Mouse (Mus musculus) liver, embryonic 14.5 days (tissue): ENCODE measurements at regions not wholly inside any gene's neighbourhood (a gene's known extent, or its start where the extent isn't known, plus 50 kb on each side); places are given as distances from the start of the nearest gene placed in this dataset.

Source experiments
- CTCF ChIP-seq: IDR thresholded peaks from 2 replicates; pipeline ENCODE4 v1.5.1; 2016; ENCODE audit warnings: antibody characterized with exemption, low read depth, control low read depth
- EP300 ChIP-seq: IDR thresholded peaks from 2 replicates; pipeline ENCODE4 v1.6.1; 2016; ENCODE audit warnings: antibody characterized with exemption, low read depth

DNA sequence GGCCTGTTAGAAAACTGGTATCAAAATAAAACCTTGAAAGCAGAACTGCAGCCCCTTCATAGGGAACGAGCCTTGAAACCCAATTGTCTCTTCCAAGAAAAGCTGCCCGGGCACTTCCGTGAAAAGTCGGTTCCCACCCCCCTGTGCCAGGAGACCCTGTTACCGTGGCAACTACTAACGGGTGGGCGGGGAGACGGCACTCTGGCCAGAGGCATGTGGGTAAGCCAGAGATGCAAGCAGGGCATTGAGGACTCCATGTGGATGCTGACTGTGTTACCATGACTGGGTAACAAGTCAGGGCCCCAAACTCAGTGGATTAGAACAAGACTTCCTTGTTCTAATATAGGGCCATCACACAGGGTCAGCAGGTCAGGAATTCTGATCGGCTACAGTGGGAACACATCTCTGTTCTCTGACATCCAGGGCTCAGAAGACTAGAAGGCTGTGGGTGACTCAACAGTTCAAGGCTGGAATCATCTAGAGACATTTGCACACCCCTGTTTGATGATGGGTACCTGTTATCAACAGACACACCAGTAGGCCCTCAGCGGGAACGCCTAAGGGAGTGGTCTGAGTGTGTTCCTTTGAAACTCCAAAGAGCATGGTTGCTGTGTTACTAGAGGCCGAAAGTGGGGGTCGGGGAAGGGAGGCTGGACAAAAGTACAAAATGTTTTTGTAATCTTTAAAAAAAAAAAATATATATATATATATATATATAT is 236.9 kb upstream of the Sdk2 start:
- TF ChIP-seq CTCF (no peak), EP300 (peak; percentile 36)
